Mouse (Mus musculus) kidney, adult 8-10 months (tissue): ENCODE measurements around the gene Camta1.

ENCODE experiments used
- DNase-seq, 2 experiments: peaks; one replicate each; pipeline ENCODE4 v3.0.0; 2022

Camta1 gene

GRCm38 (mm10) chr4:151860441-151861331, 990 bp downstream of the Camta1 start:
- peak; percentile 14 to 17 for DNase-seq

DNA sequence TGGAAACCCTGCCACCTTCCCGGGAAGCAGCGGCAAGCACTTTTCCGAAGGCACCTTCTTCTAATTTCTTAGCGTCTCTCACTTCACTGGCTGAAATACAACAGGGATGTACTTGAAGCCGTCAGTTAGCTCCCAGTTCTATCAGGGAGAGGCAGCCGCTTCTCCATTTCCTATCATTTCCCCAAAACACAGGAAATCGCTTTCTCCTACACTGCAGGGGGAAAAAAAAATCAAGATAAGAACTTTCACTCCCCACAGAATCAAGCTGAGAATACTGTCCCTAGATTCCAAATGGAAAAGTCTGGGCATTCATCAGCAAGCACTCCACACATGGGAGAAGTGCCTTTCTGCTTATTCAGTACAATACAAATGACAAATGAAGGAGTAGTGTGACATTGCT, 2.4 kb downstream of the Camta1 start:
- DNase-seq, result no peak

- DNase-seq, result peak in 1 of 2 experiments; percentile 28
Measured at GRCm38 (mm10) chr4:151853949-151854348, 7.7 kb downstream of the Camta1 start.

DNA sequence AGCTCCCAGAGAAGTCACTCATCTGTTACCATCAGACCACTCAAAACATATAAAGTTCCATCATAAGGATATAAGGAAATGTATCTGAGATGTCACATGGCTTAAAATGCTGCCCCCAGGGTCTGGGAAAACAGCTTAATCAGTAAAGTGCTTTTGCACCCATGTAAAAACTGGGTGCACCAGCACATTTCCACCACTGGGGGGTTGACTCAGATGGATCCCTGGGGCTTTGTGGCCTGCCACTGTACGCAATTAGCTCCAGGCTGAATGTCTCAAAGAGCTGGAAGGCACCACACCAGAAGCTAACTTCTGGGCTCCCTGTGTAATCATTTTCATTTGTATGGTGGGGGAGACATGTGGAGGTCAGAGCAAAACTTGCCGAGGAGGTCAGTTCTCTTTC, 10.5 kb downstream of the Camta1 start:
- DNase-seq, result peak; percentile 20 to 66

DNA sequence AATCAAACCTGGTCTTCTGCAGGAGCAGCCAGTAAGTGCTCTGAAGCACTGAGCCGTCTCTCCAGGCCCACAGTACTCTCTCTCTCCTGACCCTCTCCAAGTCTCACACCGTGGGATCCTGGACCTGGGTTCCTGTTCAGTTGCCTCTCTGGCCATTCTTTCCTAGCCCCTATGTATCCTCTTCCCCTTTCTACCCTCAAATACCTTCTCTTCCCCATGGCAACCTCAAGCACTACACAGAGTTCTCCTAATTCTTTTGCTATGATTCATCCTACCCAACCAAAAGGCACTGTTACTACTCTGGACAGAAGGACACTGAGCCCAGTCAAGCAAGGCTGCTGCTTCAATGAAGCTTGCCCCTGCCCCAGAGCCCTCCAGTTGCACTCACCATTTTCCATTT, 19.1 kb downstream of the Camta1 start:
- DNase-seq, result no peak

GRCm38 (mm10) chr4:151838518-151838917, 23.2 kb downstream of the Camta1 start:
- no peak for DNase-seq

GRCm38 (mm10) chr4:151835860-151836259, 25.8 kb downstream of the Camta1 start:
- no peak for DNase-seq

- no peak for DNase-seq
Measured at GRCm38 (mm10) chr4:151834536-151834935, 27.1 kb downstream of the Camta1 start.

DNA sequence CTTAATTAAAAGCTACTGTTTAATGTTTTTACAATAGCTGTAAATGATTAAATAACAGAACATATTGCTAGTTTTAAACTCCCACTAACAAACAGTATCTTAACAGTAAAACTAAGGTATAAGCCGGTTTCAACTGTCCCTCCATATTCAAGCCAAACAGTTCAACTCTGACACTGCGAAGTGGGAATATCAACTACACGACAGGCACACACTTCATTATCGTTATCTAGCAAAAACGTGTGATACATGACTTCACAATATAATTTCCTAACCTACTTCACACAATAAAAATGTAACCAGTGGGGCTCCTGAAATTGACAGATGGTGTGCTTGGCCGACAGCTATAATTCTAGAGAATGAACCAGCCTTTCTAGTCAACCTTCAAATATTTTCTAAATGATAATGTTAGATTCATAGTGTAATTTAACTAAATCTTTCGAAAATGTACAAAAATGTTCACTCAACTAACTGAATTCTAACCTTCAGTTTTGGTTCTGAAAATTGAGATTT, 27.7 kb downstream of the Camta1 start:
- no peak for DNase-seq

DNA sequence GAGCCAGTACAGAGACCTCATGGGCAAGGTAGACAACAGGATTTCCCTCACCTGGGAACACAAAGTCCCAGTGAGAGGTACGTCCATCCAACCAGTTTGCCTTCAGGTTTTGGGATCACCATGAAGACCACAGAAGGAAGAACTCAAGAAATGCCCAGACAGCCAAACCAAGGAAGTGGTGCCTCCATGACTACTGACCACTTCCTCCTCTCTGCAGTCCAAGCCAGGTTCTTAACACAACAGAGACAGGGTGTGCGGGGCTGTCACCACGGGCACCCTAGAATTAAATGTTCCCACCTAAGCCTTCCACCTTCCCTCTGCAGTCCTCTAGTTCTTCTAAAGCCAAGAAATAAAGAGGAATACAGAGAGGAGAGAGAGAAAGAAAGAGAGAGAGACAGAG, 33.8 kb downstream of the Camta1 start:
- DNase-seq, result no peak

GRCm38 (mm10) chr4:151827356-151827755, 34.3 kb downstream of the Camta1 start:
- DNase-seq, result no peak

GRCm38 (mm10) chr4:151823963-151824362, 37.7 kb downstream of the Camta1 start:
- DNase-seq, result no peak

DNA sequence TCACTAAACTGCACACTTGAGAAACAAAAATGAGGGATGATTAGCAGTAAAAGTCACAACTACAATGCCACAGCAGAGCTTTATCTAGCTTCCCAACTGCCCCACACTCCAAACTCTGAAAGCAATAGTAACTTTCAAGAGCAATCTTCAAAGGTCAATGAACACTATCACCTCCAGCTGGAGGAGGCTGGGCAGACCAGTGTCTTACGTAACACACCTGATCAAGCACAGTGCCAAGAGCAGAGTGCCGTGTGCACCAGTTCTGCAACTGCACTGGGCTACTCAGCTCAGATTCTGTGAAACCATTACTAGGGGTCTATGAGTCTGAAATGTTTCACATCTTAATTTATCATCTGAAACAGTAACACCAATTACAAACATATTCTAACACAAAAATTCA, 38.7 kb downstream of the Camta1 start:
- DNase-seq, result peak; percentile 76 to 79

DNA sequence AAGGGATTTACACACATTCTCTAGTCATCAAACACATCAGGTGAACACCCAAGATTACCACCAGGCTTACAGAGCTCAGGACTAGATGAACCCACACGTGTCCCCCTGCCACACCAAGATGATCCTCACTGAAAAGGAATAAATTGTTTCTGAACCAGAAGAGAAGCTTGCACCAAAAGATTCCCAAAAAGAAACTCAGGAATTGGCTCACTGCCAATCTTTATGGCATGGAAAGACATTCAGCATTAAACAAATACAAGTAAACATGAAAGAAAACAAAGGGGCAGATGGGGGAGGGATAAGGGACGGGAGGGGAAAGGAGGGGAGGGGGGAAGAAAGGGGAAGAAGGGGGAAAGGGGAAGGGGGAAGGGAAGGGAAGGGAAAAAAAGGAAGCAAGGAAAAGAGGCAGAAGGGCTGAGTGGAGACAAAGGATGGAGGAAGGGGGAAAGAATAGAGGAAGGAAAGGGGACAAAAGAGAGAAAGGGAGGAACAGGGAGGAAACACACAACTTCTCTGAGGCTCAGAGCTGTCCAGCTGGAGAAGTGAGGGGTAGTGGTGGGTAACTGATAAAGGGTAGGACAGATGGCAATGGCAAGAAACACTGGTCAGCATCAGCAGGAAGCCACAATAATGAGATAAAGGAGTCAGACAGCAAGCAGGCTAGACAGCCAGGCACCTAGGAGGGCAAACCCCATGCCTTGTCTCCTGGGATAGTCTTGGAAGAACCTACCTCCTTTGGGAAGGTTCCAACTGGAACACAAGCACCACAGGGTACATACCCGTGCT, 43.5 kb downstream of the Camta1 start:
- no peak for DNase-seq

DNA sequence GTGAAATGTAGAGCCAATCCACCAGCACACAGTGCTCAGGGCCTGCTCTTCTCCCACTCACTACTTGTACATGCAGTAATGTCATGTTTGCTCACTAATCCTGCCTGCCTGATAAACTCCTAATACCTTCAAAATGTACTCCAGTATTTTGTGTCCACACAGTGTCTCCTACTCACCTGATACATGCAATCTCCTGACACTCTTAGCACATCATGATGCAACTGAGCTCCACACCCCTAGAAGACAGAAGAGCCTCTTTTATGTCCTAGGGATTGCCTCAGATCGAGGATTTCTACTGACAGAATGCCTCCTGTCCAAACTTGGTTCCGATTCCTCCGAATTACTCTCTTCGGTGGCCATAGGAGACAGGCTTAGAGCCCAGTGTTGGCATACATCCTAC, 48.0 kb downstream of the Camta1 start:
- no peak for DNase-seq

GRCm38 (mm10) chr4:151805685-151806084, 56.0 kb downstream of the Camta1 start:
- DNase-seq, result no peak

DNA sequence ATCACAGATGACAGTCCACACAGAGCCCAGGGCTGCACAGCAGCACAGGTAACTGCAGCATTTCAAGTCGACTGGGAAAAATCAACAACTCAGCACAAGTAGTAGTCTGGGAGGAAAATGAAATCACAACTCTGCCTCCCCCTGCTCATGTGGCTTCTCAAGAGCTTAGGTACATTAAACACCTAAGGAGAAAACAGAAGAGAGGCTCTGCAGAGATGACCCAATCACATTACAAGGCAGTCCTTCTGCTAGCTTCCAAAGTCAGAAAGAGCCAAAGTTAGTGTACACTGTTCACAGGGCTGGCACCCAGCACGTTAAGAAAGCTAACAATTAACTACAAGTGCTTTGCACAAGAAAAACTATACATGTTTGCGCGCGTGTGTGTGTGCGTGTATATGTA, 56.6 kb downstream of the Camta1 start:
- peak in 1 of 2 experiments; percentile 25 for DNase-seq

DNA sequence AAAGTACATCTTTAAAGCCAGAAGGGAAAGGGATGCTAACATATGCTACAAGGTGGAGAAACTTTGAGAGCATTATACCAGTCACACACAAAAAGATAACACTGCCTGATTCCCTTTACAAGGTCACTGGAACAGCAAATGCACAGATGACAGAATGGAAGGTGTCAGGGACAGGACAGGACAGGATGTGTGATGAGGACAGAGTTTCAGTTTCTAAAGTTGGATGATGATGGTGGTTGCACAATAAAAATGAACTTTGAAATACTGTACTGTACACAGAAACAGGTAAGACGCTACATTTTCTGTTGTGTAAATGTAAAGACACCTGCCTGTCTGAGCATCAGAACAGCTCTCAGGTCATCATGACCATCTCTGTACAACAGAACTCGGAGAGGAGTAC, 57.5 kb downstream of the Camta1 start:
- no peak for DNase-seq

GRCm38 (mm10) chr4:151798630-151799029, 63.0 kb downstream of the Camta1 start:
- DNase-seq, result peak; percentile 30 to 45

DNA sequence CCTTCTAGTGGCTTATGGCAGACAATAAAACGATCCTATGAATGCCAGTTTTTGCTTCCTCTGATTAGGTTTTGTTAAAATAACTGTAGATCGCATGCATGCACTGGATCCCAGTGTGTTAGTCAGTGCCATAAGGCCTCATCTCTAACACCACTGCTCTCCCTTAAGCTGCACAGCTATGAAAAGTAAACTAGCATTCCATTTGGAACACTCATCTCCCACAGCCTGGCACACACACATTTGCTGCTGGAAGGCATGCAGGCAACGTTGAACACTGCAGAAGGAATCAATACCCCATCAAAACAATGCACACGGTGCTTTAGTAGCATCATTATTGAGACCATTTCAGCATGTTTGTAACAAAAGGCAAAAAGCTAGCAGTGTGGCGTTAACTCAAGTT, 68.0 kb downstream of the Camta1 start:
- no peak for DNase-seq

- no peak for DNase-seq
Measured at GRCm38 (mm10) chr4:151786946-151787705, 74.5 kb downstream of the Camta1 start.

GRCm38 (mm10) chr4:151780511-151780910, 81.2 kb downstream of the Camta1 start:
- peak; percentile 18 to 30 for DNase-seq

DNA sequence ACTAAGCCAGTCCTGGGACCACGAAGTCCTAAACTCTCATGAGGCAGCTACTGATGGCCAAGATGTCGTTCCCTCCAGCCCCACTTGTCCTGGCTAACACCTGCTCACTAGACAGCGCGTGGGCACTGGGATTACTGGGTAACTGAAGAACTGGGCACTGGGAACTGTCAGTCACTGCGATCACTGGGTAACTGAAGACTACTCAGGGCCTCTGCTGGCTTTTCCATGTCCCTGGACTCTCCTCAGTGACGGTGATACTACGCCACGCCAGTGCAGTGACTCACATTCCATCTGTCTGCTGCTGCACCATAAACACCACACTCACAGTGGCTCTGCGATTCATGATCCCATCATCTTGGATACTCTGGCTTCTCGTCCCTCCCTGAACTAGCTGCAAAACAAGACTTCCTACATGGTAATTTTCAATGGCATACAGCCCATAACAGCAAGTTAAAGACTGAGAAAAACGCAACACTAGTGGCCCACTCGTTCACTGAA, 81.7 kb downstream of the Camta1 start:
- DNase-seq, result no peak
